Mouse (Mus musculus) embryo, embryonic 10 days (tissue): ENCODE data around the gene Ggt5.

Experiments used
- DNase-seq: peaks from one replicate; pipeline ENCODE4 v3.0.0-alpha.2; 2015; ENCODE audit warnings: low spot score

The Ggt5 gene

GRCm38 (mm10) chr10:75625920-75626319 is 36.8 kb downstream of the Ggt5 start:
- no peak for DNase-seq

DNA sequence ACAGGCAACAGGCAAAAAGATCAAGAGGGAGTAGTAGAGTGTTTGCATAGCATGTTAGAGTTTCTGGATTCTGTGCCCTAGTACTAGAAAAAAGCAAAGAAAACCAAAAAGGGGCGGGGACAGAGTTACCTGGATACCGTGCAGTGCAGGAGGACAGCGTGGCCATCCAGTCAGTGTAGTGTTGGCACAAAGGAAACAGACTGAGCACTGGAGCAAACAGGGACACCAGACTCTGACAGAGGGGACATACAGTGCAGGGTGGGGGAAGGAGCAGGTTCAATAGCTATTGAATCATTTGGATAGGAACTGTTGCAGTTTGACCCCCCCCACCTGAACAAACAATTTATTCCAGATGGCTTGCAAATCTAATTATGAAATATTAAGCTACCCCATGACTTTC is 37.9 kb downstream of the Ggt5 start:
- DNase-seq, result no peak

DNA sequence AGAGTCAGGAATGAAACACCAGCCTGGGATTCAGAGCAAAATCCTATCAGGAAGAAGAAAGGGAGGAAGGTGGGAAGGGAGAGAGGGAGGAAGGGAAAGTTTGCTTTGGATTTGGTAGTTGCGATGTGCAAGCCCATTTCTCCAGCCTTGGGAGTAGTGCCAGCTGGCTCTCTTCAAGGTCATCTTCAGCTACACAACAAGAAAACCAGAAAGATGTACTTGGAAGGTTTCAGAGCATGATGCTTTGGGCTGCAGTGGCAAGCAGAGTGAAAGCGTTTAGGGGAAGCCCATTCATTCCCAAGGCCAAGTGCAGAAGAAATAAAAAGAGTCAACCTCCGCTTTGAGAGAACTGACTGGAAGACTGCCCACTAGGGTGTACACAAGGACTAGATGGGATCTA is 38.4 kb downstream of the Ggt5 start:
- no peak for DNase-seq

- DNase-seq, result peak; percentile 22
These were observed 43.5 kb downstream of the Ggt5 start for GRCm38 (mm10) chr10:75632633-75633032.

DNA sequence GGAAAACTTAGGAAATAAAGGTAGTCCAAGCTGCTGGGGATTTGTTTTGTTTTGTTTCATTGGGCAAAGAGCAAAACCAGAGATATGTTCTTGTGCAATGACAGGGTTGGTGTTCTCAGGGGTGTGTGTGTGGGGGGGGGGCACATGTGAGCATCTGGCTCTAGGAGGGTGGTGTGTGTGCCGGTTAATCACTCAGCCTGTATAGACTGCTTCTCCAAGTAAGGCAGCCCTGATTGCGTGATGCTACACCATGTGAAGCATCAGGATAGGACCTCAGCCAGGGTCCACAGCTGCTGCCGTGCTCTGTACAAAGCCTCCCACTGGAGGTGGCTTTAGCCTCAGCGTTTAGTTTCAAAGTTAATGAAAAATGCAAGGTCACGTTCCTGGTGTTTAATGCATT is 43.9 kb downstream of the Ggt5 start:
- DNase-seq, result no peak

DNA sequence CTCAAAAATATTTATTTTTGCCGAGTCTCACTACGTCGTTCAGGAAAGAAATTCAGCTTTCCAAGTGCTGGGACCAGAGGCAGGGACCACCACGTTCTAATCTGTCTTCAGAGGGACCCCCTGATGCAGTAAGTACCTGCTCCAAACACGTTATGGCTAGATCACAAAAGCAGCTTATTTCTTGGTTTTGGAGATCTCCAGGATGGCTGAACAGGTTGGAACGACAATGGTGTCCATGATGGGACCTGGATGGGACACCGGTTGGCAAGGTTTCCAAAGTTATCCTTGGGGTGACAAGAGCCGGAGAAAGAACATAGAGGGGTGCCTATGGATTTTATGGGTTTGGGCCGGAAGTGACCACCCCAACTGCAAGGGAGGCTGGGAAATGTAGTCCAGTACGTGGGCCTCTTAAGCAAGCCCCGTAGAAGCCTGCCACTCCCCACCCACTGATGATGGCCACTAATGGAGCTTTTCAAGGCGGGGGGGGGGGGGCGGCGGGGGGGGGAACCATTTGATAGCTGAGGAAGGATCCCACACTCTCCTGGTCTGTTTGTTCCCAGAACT is 44.5 kb downstream of the Ggt5 start:
- DNase-seq, result no peak

GRCm38 (mm10) chr10:75634610-75635009 is 45.5 kb downstream of the Ggt5 start:
- DNase-seq, result no peak

GRCm38 (mm10) chr10:75635019-75635692 is 46.0 kb downstream of the Ggt5 start:
- DNase-seq, result no peak

DNA sequence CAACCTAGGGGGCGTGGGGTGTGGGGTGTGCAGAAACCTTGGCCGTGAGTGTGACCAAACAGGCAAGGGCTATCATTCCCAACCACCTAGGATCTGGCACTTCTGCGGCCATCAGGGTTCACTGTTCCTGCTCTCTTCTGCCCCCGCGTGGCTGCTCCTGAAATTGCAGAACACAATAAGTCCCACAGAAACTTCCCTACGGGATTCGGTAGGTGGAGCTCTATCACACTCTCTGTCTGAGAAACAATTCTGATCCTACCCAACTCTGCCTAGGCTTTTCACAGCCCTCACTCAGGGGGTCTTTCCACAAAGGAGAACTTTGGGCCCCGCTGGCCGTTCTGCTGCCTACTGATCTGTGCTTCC is 46.5 kb downstream of the Ggt5 start:
- DNase-seq, result peak; percentile 91

DNA sequence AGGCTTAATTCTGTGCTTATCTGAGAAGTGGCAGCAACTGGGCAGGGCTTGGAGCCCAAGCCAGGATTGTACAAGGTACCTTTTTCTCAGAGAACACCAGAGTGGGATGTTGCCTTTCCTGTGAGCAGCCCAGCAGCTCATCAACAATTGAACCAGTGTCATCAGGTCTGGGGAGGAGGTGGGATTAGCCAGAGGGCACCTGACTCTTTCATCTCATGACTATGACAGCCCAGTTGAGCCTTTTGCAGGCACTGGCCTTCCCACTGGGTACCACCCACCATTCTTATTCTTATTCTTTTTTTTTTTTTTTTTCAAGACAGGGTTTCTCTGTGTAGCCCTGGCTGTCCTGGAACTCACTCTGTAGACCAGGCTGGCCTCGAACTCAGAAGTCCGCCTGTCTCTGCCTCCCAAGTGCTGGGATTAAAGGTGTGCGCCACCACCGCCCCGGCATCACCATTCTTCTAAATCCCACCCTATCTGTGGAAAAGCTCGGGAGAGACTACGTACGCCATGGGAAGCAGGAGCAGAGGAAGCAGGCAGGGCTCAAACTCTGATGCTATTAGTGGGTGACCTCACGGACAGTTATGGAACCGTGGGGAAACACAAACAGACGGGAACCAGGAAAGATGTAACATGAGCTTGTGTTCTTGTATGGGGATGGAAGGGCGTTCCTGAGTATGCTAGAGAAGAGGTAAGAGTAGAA is 47.1 kb downstream of the Ggt5 start:
- DNase-seq, result no peak

DNA sequence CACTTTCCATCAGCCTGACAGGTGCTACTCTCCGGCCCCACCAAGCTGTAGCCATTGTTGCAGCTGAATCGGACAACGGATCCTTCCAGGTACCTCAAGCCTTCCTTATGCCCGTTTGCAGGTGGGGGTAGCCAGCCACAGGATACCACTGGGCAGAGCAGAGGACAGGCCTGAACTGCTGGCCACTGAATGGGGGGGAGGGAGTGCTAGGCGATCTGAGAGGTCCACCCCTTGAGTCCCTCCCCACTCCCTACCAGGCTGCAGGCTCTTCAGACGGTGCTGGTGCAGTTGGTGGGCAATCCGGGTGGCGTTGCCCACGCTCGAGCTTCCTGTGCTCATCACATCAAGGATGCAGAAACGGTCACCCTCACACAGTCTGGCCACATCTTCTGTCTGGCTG is 48.6 kb downstream of the Ggt5 start:
- no peak for DNase-seq

DNA sequence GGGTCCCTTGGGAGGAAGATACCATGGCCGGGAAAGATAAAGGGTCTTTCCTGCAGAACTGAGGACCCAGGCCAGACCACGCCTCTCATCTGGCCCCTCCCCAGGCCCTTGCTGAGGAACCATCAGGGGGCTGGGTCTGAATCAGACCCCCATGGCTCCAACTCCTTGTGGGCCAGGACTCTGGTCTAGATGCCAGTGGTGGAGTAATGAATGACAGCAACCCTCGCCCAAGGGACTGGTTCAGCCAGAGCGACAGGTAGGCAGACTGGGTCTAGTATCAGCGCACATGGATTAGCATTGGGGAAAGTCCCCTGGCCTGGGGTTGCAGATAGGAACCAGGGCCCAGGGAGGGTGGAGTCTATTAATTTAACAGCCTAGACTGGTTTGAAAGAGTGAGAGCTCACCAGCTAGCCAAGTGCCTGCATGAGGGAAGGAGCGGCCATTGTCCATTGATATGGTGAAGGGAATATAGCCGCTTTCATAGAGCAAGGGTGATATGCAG is 52.6 kb downstream of the Ggt5 start:
- no peak for DNase-seq

DNA sequence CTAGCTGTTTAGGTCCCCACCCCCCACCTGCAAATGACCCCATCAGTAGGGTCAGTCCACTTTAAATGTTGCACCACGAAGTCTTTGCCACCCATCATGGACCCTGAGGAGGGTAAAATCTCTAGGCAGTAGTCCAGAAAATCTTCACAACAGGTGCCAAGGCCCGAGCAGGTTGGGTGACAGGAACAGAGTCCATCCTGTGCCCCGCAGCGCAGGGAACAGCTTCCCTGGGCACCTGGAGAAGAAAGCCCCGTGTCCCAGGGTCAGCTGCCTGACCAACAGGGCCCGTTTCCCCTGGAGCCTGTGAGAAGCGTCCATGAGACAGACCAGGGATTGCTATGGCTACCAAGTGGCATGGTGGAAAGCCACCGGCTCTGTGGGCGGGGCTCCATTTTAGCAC is 53.3 kb downstream of the Ggt5 start:
- no peak for DNase-seq

- DNase-seq, result no peak
These were observed 53.8 kb downstream of the Ggt5 start for GRCm38 (mm10) chr10:75642891-75643290.

DNA sequence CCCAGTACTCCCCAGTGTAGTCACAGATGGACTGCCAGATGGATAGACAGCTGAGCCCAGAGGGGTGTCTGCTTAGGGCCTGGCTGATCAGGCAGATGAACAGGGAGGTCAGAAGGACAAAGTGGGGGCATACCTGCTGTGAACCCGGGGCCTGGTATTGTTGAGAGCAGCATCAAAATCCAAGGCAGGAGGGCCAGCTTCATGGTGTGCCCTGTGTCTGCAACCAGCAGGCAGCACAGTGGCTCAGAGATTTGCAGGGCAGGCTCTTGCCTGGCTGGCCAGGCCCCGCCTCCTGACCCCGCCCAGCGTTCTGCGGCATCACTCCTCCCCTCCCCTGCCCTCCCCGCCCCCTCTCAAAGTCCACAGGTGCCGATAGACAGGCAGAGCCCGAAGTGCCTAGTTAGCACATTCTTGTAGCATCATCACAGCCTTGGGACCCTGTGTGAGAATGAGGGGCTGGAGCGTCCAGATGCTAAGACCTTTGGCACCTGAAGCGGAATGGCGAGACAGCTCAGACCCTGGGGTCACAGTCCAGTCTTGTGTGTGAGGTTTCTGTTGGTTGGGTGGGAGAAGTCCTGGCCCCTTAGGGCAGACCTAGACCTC is 54.7 kb downstream of the Ggt5 start, which contains the start of gene Susd2:
Gene Susd2, minus strand, starts transcription at position 268 of the 603 bp plus-strand sequence.
- DNase-seq, result peak; percentile 72

DNA sequence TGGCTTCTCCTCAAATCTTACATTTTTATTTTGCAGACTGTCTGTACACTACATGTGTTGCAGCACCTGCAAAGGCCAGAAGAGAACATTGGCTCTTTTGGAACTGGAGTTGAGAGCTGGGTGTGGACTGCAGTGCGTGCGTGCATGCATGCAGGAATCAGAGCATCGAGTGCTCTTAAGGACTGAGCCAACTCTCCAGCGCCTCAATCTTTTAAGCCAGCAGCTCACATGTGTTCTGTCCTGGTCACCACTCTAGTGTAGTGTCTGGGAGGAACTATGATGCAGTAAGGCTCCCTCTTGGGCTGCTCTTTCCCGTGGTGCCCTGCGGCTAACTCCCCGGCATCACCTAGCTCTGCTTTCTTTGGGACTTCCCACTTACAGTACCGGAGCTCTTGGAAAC is 56.5 kb downstream of the Ggt5 start:
- no peak for DNase-seq

GRCm38 (mm10) chr10:75646406-75646805 is 57.3 kb downstream of the Ggt5 start:
- DNase-seq, result no peak

DNA sequence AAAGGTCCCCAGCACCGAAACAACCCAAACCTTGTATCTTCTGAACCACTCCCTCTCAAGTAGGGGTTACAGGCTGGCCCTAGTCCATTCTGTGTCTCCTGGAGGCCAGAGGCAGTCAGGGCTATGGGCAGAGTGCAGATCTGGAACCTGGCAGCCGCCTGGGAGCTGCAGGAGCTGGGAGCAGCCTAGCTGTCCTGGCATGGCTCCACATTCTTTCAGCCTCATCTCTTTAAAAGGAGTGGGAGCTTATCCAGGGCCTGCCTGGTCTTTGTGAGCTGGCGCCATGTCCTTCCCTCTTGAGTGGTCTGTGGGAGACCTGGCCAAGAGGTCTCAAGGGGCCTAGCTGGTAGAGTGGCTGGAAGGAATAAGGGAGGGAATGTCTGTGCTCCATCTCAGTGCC is 58.2 kb downstream of the Ggt5 start:
- DNase-seq, result no peak

GRCm38 (mm10) chr10:75648091-75648490 is 59.0 kb downstream of the Ggt5 start:
- DNase-seq, result no peak

DNA sequence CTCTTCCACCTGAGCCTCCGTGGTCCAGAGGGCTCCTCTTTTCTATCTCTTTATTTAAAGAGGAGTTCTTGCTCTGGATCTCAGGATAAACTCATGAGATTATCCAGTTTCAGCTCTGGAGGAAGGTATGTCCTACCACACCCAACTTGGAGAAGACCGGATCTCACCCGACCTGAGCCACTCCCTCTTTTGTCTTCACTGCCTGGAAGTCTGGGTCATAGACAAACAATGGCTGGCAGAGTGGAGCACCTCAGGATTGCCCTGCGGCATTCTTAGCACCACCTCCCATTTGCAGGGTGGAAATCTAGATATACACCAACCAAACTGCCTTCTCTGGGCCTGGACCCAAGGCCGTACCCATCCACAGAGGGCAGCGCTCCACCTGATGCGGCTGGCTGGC is 59.9 kb downstream of the Ggt5 start:
- DNase-seq, result no peak

DNA sequence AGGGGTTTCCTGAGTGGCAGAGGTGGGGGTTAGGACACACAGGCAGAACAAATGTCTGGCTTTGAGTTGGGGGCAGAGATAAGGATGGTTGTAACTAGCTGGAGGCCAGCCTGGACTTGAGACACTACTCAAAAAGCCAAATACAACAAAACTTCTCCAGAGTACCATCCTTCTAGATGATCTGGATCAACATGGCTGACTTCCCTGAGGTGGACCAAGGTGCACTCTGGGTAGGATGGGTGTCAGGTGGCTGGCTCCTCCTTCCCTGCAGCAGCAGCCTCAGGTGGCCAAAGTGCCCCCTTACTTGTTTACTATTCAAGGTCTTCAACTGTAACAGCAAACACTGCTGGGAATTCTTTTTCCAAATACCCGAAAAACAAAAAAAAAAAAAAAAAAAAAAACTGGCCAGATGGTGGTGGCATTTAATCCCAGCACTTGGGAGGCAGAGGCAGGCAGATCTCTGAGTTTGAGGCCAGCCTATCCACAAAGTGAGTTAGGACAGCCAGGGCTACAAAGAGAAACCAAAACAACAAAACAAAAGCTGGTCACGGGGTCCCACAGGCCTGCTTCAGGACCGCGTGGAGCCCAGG is 60.4 kb downstream of the Ggt5 start:
- no peak for DNase-seq

DNA sequence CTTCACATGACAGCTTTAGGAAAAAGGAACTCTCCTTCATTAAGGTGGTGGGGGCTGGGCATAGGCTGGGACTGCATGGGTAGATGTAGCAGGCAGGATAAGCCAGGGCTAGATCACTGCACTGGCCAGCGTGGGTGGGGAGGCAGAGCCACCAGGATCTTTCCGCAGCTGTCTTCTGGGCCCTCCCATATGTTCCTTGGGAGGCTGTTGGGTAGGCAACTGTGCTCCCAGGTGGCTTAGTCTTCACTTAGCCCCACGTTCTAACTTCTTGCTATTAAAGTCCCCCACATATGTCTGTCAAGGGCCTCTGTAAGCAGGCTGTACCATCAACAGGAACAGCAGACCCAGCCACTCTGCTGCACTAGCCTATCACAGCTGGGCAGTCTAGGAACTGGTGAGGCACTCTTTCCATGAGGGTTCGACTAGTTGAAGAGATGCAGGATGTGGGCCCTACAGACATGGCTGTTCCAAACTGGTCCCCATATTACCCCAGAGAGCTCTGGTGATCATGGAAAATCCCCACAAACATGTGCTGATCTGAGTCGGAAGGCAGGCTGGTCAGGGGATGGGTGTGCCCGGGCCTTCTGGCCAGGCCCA is 61.3 kb downstream of the Ggt5 start:
- no peak for DNase-seq
